Mouse (Mus musculus) hindbrain, embryonic 16.5 days (tissue): ENCODE results near the gene Ylpm1. TPM values are rescaled to one million over a fixed set of nuclear protein-coding genes. Genes with fewer than 3 reads are reported as not detected.

Source experiments
- ATAC-seq: fragments of 200-750 bp; cut with Nextera tagmentation; 2 replicates; pipeline ENCODE4 v1.8.0; 2017; ENCODE audit warnings: moderate TSS enrichment, moderate library complexity
- H3K27ac ChIP-seq: fragments of 300-500 bp; sonication (generic); 2 replicates; pipeline ENCODE4 v1.5.1; 2014; ENCODE audit warnings: low read depth, mild to moderate bottlenecking, control low read depth, low read length, moderate library complexity
- H3K27me3 ChIP-seq: fragments of 300-500 bp; sonication (generic); replicated peaks from 2 replicates; pipeline ENCODE4 v1.6.1; 2014; ENCODE audit warnings: low read length; ENCODE audit not compliant: control insufficient read depth, insufficient read depth
- H3K36me3 ChIP-seq: fragments of 300-500 bp; sonication (generic); 2 replicates; pipeline ENCODE4 v1.6.1; 2014; ENCODE audit warnings: mild to moderate bottlenecking, low read length, moderate library complexity, mixed read lengths; ENCODE audit not compliant: control insufficient read depth, insufficient read depth
- H3K4me1 ChIP-seq: fragments of 300-500 bp; sonication (generic); 2 replicates; pipeline ENCODE4 v1.6.1; 2014; ENCODE audit warnings: low read depth, low read length; ENCODE audit not compliant: control insufficient read depth, insufficient read depth
- H3K4me2 ChIP-seq: fragments of 300-500 bp; sonication (generic); 2 replicates; pipeline ENCODE4 v1.6.1; 2014; ENCODE audit warnings: mild to moderate bottlenecking, low read length, control low read depth, moderate library complexity
- H3K4me3 ChIP-seq: fragments of 300-500 bp; sonication (generic); 2 replicates; pipeline ENCODE4 v1.5.1; 2014; ENCODE audit warnings: mild to moderate bottlenecking, low read length, control low read depth, moderate library complexity
- H3K9ac ChIP-seq: fragments of 300-500 bp; sonication (generic); 2 replicates; pipeline ENCODE4 v1.6.1; 2014; ENCODE audit warnings: low read depth, mild to moderate bottlenecking, control low read depth, low read length, moderate library complexity
- H3K9me3 ChIP-seq: fragments of 300-500 bp; sonication (generic); 2 replicates; pipeline ENCODE4 v1.6.1; 2014; ENCODE audit warnings: mild to moderate bottlenecking, low read length, moderate library complexity; ENCODE audit not compliant: control insufficient read depth
- WGBS: fragments of 180-500 bp; shearing (Covaris S2); extraction: QIAGEN DNeasy Blood & Tissue Kit; methylation state at CpG from one replicate; pipeline ENCODE4 v1.1.7; 2014; 5-methylcytosine and 5-hydroxymethylcytosine counted together
- polyA plus RNA-seq: library from polyadenylated mRNA; unstranded; fragments of >200 nt; fragmentation: Nextera tagmentation; extraction: Ambion mirVana; gene quantifications from 2 replicates; pipeline ENCODE4 v1.2.1, GENCODE M21; 2015

Gene Ylpm1
- polyA plus RNA-seq, 1 experiment from 2014 or later: 28.7 TPM

- Histone ChIP-seq H3K4me2 (peak overlapping the region; percentile 96), H3K9ac (no peak overlapping the region)
- 86% methylated on average over 16 of the region's 16 CpGs for WGBS
Observed at GRCm38 (mm10) chr12:84968831-84969655, 27.1 kb upstream of the Ylpm1 start.

GRCm38 (mm10) chr12:84969656-84970427, 26.3 kb upstream of the Ylpm1 start:
- no peak for ATAC-seq
- Histone ChIP-seq H3K4me1 (peaks cover 19% of the 10 kb centered on the region), H3K27ac (no peak overlapping the region), H3K9me3 (no peaks in the 10 kb centered on the region), H3K36me3 (peaks cover 3% of the 10 kb centered on the region; the same call in 1 of the 2 replicates), H3K4me2 (peak overlapping the region; percentile 96), H3K9ac (peak overlapping the region; percentile 88), H3K4me3 (peak overlapping the region; percentile 89), H3K27me3 (no peaks in the 10 kb centered on the region)
- 27% methylated on average over 15 of the region's 15 CpGs for WGBS

More at GRCm38 (mm10) chr12:84968831-84969655, 27.1 kb upstream of the Ylpm1 start:
- no peak for ATAC-seq
- Histone ChIP-seq H3K27me3 (no peaks in the 10 kb centered on the region), H3K27ac (no peak overlapping the region), H3K4me1 (peaks cover 19% of the 10 kb centered on the region), H3K9me3 (no peaks in the 10 kb centered on the region), H3K4me3 (no peak overlapping the region), H3K36me3 (peaks cover 4% of the 10 kb centered on the region; the same call in 1 of the 2 replicates)

- peak within 1 kb of the TSS; percentile 88 for H3K9ac ChIP-seq
- under 1% methylated on average over 42 of the region's 42 CpGs for WGBS
- H3K27ac ChIP-seq: peak within 1 kb of the TSS; percentile 67; the same call in 1 of the 2 replicates
- peaks cover 19% of the 10 kb centered on the region for H3K4me1 ChIP-seq
- H3K4me2 ChIP-seq: peak within 1 kb of the TSS; percentile 96
- ATAC-seq: peak; percentile 90
- H3K9me3 ChIP-seq: no peaks in the 10 kb centered on the region
- H3K27me3 ChIP-seq: no peaks in the 10 kb centered on the region
- peak within 1 kb of the TSS; percentile 89 for H3K4me3 ChIP-seq
- peaks cover 2% of the 10 kb centered on the region; the same call in 1 of the 2 replicates for H3K36me3 ChIP-seq
Observed at GRCm38 (mm10) chr12:84970428-84971096, 25.6 kb upstream of the Ylpm1 start, which contains the start of the genes Fcf1 and Arel1. Fcf1 (plus strand) TSS chr12:84970897. Arel1 (minus strand) TSS chr12:84970900.

GRCm38 (mm10) chr12:84979264-84979862, 16.8 kb upstream of the Ylpm1 start:
- Histone ChIP-seq H3K9ac (no peak overlapping the region), H3K36me3 (peaks cover 21% of the 10 kb centered on the region), H3K27me3 (no peaks in the 10 kb centered on the region), H3K4me1 (no peaks in the 10 kb centered on the region), H3K4me2 (no peak overlapping the region), H3K27ac (no peak overlapping the region), H3K4me3 (no peak overlapping the region), H3K9me3 (no peaks in the 10 kb centered on the region)
- 84% methylated on average over 2 of the region's 2 CpGs for WGBS
- no peak for ATAC-seq

- H3K4me2 ChIP-seq: no peak overlapping the region
- no peak for ATAC-seq
- H3K27ac ChIP-seq: no peak overlapping the region
- no peaks in the 10 kb centered on the region for H3K36me3 ChIP-seq
- H3K9me3 ChIP-seq: no peaks in the 10 kb centered on the region
- no peak overlapping the region for H3K9ac ChIP-seq
- H3K4me3 ChIP-seq: no peak overlapping the region
- 82% methylated on average over 4 of the region's 4 CpGs for WGBS
- H3K27me3 ChIP-seq: no peaks in the 10 kb centered on the region
- no peaks in the 10 kb centered on the region for H3K4me1 ChIP-seq
Observed at GRCm38 (mm10) chr12:84989456-84989855, 6.7 kb upstream of the Ylpm1 start.

GRCm38 (mm10) chr12:84995112-84995761, 884 bp upstream of the Ylpm1 start:
- no peak overlapping the region; the same call in 1 of the 2 replicates for H3K27ac ChIP-seq
- H3K4me3 ChIP-seq: peak overlapping the region; percentile 88
- H3K4me2 ChIP-seq: peak overlapping the region; percentile 42
- H3K4me1 ChIP-seq: peaks cover 19% of the 10 kb centered on the region
- no peaks in the 10 kb centered on the region for H3K9me3 ChIP-seq
- 91% methylated on average over 9 of the region's 9 CpGs for WGBS
- no peak overlapping the region for H3K9ac ChIP-seq
- ATAC-seq: no peak
- H3K36me3 ChIP-seq: no peaks in the 10 kb centered on the region
- no peaks in the 10 kb centered on the region for H3K27me3 ChIP-seq

- Histone ChIP-seq H3K9ac (peak overlapping the region; percentile 96), H3K27me3 (no peaks in the 10 kb centered on the region), H3K27ac (peak overlapping the region; percentile 91), H3K4me3 (peak overlapping the region; percentile 88), H3K36me3 (no peaks in the 10 kb centered on the region), H3K4me2 (peak overlapping the region; percentile 92), H3K4me1 (peaks cover 19% of the 10 kb centered on the region), H3K9me3 (no peaks in the 10 kb centered on the region)
- WGBS: under 1% methylated on average over 42 of the region's 44 CpGs
- ATAC-seq: peak; percentile 69
Observed at GRCm38 (mm10) chr12:84996501-84997398, 629 bp downstream of the Ylpm1 start.
